Mouse (Mus musculus): ENCODE measurements around the gene Ptpn1.

DNA sequence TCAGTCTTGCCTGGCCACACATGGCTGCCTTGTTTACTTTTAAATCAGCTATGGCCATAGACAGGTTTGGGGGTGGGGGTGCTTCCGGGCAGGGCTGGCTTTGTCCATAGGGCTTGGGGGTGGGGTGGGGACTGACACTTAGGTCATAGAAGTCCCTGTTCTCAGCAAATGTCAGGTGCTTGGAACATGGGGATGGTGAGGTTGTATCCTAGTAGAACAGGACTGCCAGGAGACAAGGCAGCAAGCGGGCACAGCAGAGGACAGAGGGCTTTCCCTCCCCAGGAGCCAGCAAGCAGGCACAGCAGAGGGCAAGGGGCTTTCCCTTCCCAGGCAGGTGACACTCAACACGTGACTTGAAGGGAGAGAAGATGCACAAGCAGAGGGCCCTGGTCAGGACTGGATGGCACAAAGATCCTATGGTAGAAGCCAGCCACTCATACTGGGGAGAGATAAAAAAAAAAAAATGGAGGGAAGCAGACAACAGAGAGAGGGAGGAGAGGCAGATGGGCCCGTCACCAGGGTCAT lies 3.8 kb upstream of the Ptpn1 start:
- no peak for TF ChIP-seq CTCF (IDR thresholded peaks at IDR 0.05; ENCODE audit: low read depth, low read length)
- no peak for TF ChIP-seq POLR2A (IDR thresholded peaks at IDR 0.05; ENCODE audit: borderline replicate concordance, low read depth, low read length)
